Mouse (Mus musculus) erythroblast, embryonic 14.5 days (primary cell): ENCODE data around the gene Prss32.

Experiments used
- GATA1 ChIP-seq: IDR thresholded peaks from 2 replicates; pipeline ENCODE4 v1.6.1; 2012; ENCODE audit warnings: low read length, inconsistent platforms, mixed read lengths
- TAL1 ChIP-seq: IDR thresholded peaks from 3 replicates; pipeline ENCODE4 v1.6.1; 2012; ENCODE audit warnings: low read length, inconsistent platforms, mixed read lengths

DNA sequence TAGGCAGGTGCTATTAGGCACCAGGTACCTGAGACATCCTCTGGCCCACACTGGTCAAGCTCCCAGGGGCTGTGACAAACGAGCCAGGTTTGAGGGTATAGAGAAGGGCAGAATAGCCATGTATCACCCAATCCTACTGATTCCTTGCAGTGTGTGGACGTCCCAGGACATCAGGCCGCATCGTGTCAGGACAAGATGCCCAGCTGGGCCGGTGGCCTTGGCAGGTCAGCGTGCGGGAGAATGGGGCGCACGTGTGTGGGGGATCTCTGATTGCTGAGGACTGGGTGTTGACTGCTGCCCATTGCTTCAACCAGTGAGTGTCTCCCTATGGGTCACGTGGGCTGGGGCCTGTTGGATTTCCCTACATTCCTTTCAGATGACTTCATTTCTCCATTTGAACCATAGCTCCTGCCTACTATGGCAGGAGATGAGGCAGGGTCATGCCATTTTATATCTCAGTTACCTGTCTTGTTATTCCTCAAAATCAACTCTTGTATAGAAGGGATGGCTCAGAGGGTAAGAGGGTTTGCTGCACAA is 10.6 kb downstream of the Prss32 start:
- TF ChIP-seq TAL1 (no peak), GATA1 (no peak)
